Mouse (Mus musculus) heart, postnatal 36 days (tissue): ENCODE results near the gene Olfr1419. TPM values are rescaled to one million over a fixed set of nuclear protein-coding genes. Genes with fewer than 3 reads are reported as not detected.

Experiments used
- DNase-seq, 2 experiments: peaks; one replicate each; pipeline ENCODE4 v3.0.0; 2021 to 2022
- intact Hi-C: fragments of 180-260 bp; cut with DNase I; formaldehyde crosslinking; loops from one replicate; pipeline ENCODE4 v1.15.1; 2025
- microRNA-seq, 2 experiments: library from miRNA; unstranded; fragments of <30 nt; microRNA quantifications; one replicate each; pipeline ENCODE4 v1.2.0; 2021; ENCODE audit warnings: borderline number of aligned reads in 2 of 2
- total RNA-seq, 2 experiments: library from RNA; stranded (reverse); gene quantifications; 2 replicates each; pipeline ENCODE4 v1.2.3; 2021

Olfr1419 gene
- total RNA-seq, 2 experiments from 2014 or later: not detected

DNA sequence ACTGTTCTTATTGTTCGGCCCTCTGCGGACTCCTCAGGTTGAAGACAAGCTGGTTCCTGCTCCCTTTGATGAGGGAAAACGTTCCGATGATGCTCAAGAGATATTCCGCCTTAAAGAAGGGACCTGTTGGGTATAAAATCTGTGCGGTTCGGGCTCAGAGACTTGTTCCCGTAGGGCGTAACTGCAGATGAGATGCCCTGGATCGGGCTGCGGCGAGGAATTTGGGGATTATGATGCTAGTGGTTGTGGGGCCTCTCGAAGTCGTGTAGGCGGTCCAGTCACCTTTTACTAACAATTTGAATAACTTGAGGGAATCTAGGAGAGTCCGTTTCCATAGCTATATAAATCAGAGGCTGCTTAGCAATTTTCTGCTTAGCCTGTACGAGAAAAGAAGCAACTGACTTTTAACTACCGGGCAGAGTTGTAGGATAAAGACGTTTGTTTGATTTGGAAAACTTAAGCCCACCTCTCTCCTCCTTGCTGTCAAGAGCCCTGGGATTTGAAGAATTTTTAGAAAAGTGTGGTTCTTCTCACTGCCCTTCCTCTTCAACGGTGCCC lies 55.7 kb downstream of the Olfr1419 start, which contains the start of gene Stx3:
Stx3 (minus strand) TSS at position 261 of the 558 bp plus-strand sequence.
- DNase-seq: no peak
- intact Hi-C loops: loop anchor here (5.0 kb wide), 1 partner anchor 193 kb away; no protein-coding TSS in a partner anchor

Small RNA genes lying within 50 kb of the gene (microRNA-seq; reads per million reads assigned to microRNA genes)
- 2.2 to 3.4 reads per million in 2 experiments for gene Mir6994

Other genes with a start within 250 kb of the Olfr1419 start
- gene Ms4a3, start 234.3 kb downstream of the Olfr1419 start, total RNA-seq: not detected
- not detected for gene Oosp2, start 214.5 kb downstream of the Olfr1419 start, total RNA-seq
- gene Oosp1, start 184.0 kb downstream of the Olfr1419 start, total RNA-seq: not detected
- gene Oosp3, start 178.1 kb downstream of the Olfr1419 start, total RNA-seq: not detected
- gene Gif, start 127.6 kb downstream of the Olfr1419 start, total RNA-seq: not detected
- gene Mrpl16, start 104.7 kb downstream of the Olfr1419 start, total RNA-seq: 100 to 1,000 TPM; 102 to 104 TPM
- gene Stx3, start 55.7 kb downstream of the Olfr1419 start, total RNA-seq: 1 to 10 TPM; 4.5 to 5.7 TPM
- not detected for gene Olfr1417, start 35.9 kb downstream of the Olfr1419 start, total RNA-seq
- gene Olfr1418, start 14.0 kb downstream of the Olfr1419 start, total RNA-seq: not detected
- gene Olfr1420, start 11.5 kb upstream of the Olfr1419 start, total RNA-seq: not detected
- 10 to 100 TPM; 26.3 to 27.3 TPM for gene Patl1, start 37.3 kb upstream of the Olfr1419 start, total RNA-seq
- gene Osbp, start 90.8 kb upstream of the Olfr1419 start, total RNA-seq: 100 to 1,000 TPM; 102 to 106 TPM
- not detected for gene Olfr1423, start 166.2 kb upstream of the Olfr1419 start, total RNA-seq
- not detected for gene Olfr1424, start 187.6 kb upstream of the Olfr1419 start, total RNA-seq
- gene Olfr1425, start 202.6 kb upstream of the Olfr1419 start, total RNA-seq: not detected
- not detected for gene Olfr1426, start 216.9 kb upstream of the Olfr1419 start, total RNA-seq
- gene Olfr1427, start 228.2 kb upstream of the Olfr1419 start, total RNA-seq: not detected
- not detected for gene Olfr1428, start 240.8 kb upstream of the Olfr1419 start, total RNA-seq
- gene Olfr76, start 248.1 kb upstream of the Olfr1419 start, total RNA-seq: not detected